Mouse (Mus musculus): ENCODE measurements around the gene Ngrn. TPM values are rescaled to one million over a fixed set of nuclear protein-coding genes. Genes with fewer than 3 reads are reported as not detected.

Ngrn gene
- polyA plus RNA-seq, 1 experiment = 67.1 TPM

GRCm38 (mm10) chr7:80280998-80281397, 20.0 kb downstream of the Ngrn start:
- DNase-seq = no peak
- Histone ChIP-seq H3K4me1 (ENCODE audit: control insufficient read depth, insufficient read depth, low read length) (no peaks in the 10 kb centered on the region), H3K27ac (ENCODE audit: insufficient read depth, low read length) (no peak overlapping the region), H3K4me3 (replicated peaks; ENCODE audit: insufficient read depth, low read depth, low read length) (no peak overlapping the region), H3K27me3 (ENCODE audit: control insufficient read depth, insufficient read depth, low read length) (no peaks in the 10 kb centered on the region)
- TF ChIP-seq CTCF (IDR thresholded peaks at IDR 0.05; ENCODE audit: borderline replicate concordance, insufficient read depth, low read depth, low read length) (no peak), POLR2A (IDR thresholded peaks at IDR 0.05; ENCODE audit: borderline replicate concordance, insufficient read depth, low read length) (no peak)
- 88% methylated on average over 2 of the region's 2 CpGs for WGBS

DNA sequence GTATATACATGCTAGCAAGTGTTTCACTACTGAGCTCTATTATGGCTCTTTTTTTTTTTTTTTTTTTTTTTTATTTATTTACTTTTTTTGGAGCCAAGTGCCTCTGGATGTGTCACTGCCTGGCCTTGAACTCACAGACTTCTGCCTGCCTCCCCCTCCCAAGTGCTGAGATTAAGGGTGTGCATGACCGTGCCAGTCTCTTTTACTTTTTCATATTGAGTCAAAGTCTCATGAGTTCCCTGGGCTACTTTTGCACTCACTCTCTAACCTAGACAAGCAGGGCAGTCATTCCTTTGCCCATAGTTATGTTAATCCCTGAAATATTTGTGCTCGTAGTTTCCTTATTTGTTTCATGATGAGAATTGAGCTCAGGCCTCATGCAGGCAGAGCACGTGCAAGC, 20.6 kb downstream of the Ngrn start:
- Histone ChIP-seq H3K4me3 (replicated peaks; ENCODE audit: insufficient read depth, low read depth, low read length) (no peak overlapping the region), H3K27ac (ENCODE audit: insufficient read depth, low read length) (no peak overlapping the region), H3K27me3 (ENCODE audit: control insufficient read depth, insufficient read depth, low read length) (no peaks in the 10 kb centered on the region), H3K4me1 (ENCODE audit: control insufficient read depth, insufficient read depth, low read length) (no peaks in the 10 kb centered on the region)
- TF ChIP-seq POLR2A (IDR thresholded peaks at IDR 0.05; ENCODE audit: borderline replicate concordance, insufficient read depth, low read length) = no peak
- TF ChIP-seq CTCF (IDR thresholded peaks at IDR 0.05; ENCODE audit: borderline replicate concordance, insufficient read depth, low read depth, low read length) = no peak
- DNase-seq = no peak
- WGBS = 86% methylated on average over 3 of the region's 3 CpGs

DNA sequence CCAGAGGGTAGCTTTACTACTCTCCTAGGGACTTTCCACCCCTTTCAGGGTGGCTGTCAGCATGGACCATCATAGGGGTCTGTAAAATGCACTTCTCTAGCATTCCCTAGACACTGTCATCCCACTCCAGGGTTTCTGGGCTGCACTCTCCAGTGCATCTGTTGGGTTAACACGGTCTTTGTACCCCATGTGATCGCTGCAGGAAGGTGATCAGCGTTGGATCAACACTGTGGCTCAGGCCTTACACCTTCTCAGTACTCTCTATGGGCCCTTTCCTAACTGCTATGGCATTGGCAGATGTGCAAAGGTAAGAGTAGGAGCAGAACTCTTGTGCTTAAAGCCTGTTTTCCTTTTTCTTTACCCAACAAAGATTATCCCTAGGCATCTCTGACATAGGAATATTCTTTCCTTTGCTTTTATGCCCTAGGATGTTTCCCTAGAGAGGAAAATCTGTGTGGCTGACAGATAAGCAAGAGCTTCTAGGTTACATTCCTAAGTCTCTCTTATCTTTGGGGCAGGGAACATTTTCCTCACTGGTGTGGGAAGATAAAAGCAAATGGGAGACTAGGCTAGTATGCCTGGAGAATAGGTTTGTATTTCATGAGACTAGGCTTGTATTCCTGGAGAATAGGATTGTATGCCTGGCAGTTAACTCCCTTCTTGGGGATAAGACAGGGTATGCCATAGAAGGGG, 22.4 kb downstream of the Ngrn start:
- no peak for TF ChIP-seq POLR2A (IDR thresholded peaks at IDR 0.05; ENCODE audit: borderline replicate concordance, insufficient read depth, low read length)
- no peak for TF ChIP-seq CTCF (IDR thresholded peaks at IDR 0.05; ENCODE audit: borderline replicate concordance, insufficient read depth, low read depth, low read length)
- H3K4me3 ChIP-seq (replicated peaks; ENCODE audit: insufficient read depth, low read depth, low read length) = no peak overlapping the region

DNA sequence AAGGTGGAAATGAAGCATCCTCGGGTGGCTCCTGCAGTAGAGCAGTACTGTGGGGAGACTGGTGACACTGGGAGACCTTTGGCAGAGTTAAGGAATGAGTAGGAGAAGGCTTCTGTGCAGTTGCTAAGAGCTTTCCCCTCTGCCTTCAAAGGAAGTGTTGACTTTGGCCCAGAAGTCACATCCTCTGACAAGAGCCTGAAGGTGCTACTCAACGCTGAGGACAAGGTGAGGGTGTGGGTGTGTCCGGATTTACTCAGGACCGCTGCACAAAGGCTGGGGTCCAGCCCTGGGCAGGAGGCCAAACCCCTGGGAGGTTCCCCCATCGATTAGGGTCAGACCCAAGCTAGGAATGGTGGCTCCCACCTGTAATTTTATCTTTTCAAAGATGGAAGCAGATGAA, 23.4 kb downstream of the Ngrn start:
- H3K4me3 ChIP-seq (replicated peaks; ENCODE audit: insufficient read depth, low read depth, low read length) = no peak overlapping the region
- TF ChIP-seq CTCF (IDR thresholded peaks at IDR 0.05; ENCODE audit: borderline replicate concordance, insufficient read depth, low read depth, low read length) (no peak), POLR2A (IDR thresholded peaks at IDR 0.05; ENCODE audit: borderline replicate concordance, insufficient read depth, low read length) (no peak)
- no peak overlapping the region for H3K27ac ChIP-seq (ENCODE audit: insufficient read depth, low read length)
- no peaks in the 10 kb centered on the region for H3K4me1 ChIP-seq (ENCODE audit: control insufficient read depth, insufficient read depth, low read length)
- no peaks in the 10 kb centered on the region for H3K27me3 ChIP-seq (ENCODE audit: control insufficient read depth, insufficient read depth, low read length)
- no peak for DNase-seq
- 83% methylated on average over 5 of the region's 5 CpGs for WGBS

More for the DNA sequence above, 22.4 kb downstream of the Ngrn start:
- no peak overlapping the region for H3K27ac ChIP-seq (ENCODE audit: insufficient read depth, low read length)
- WGBS = 81% methylated on average over 3 of the region's 3 CpGs
- no peaks in the 10 kb centered on the region for H3K4me1 ChIP-seq (ENCODE audit: control insufficient read depth, insufficient read depth, low read length)
- H3K27me3 ChIP-seq (ENCODE audit: control insufficient read depth, insufficient read depth, low read length) = no peaks in the 10 kb centered on the region
- DNase-seq = no peak

- no peak for TF ChIP-seq POLR2A (IDR thresholded peaks at IDR 0.05; ENCODE audit: borderline replicate concordance, insufficient read depth, low read length)
- no peak for DNase-seq
- no peak overlapping the region for H3K27ac ChIP-seq (ENCODE audit: insufficient read depth, low read length)
- no peaks in the 10 kb centered on the region for H3K4me1 ChIP-seq (ENCODE audit: control insufficient read depth, insufficient read depth, low read length)
- H3K27me3 ChIP-seq (ENCODE audit: control insufficient read depth, insufficient read depth, low read length) = no peaks in the 10 kb centered on the region
- 97% methylated on average over 6 of the region's 6 CpGs for WGBS
- H3K4me3 ChIP-seq (replicated peaks; ENCODE audit: insufficient read depth, low read depth, low read length) = no peak overlapping the region
Observed at GRCm38 (mm10) chr7:80285725-80286124, 24.7 kb downstream of the Ngrn start.

DNA sequence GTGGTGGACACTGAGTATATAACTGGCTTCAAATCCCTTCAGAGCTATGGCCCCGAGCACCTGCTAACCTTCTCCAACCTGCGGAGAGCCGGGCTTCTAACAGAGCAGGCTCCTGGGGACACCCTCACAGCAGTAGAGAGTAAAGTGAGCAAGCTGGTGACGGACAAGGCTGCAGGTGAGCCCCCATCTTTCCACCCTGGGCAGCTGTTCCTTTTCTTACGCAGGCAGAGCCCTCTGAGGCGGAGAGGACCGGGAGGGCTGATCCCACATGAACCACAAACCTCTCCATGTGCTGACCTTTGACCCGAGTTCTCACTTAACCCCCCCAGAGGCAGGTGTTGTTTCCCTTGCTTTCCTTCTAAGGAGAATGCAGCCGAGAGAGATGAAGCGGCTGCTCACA, 26.7 kb downstream of the Ngrn start:
- H3K27me3 ChIP-seq (ENCODE audit: control insufficient read depth, insufficient read depth, low read length) = no peaks in the 10 kb centered on the region
- 87% methylated on average over 10 of the region's 10 CpGs for WGBS
- no peak overlapping the region for H3K27ac ChIP-seq (ENCODE audit: insufficient read depth, low read length)
- DNase-seq = no peak
- no peak overlapping the region for H3K4me3 ChIP-seq (replicated peaks; ENCODE audit: insufficient read depth, low read depth, low read length)
- H3K4me1 ChIP-seq (ENCODE audit: control insufficient read depth, insufficient read depth, low read length) = no peaks in the 10 kb centered on the region
- TF ChIP-seq POLR2A (IDR thresholded peaks at IDR 0.05; ENCODE audit: borderline replicate concordance, insufficient read depth, low read length) (no peak), CTCF (IDR thresholded peaks at IDR 0.05; ENCODE audit: borderline replicate concordance, insufficient read depth, low read depth, low read length) (no peak)

GRCm38 (mm10) chr7:80294062-80294763, 33.2 kb downstream of the Ngrn start, which contains the start of gene Prc1:
Prc1 (plus strand) TSS chr7:80294450.
- TF ChIP-seq CTCF (IDR thresholded peaks at IDR 0.05; ENCODE audit: borderline replicate concordance, insufficient read depth, low read depth, low read length) = no peak
- peak; percentile 26; the same call in 1 of the 2 replicates for TF ChIP-seq POLR2A (IDR thresholded peaks at IDR 0.05; ENCODE audit: borderline replicate concordance, insufficient read depth, low read length)
- Histone ChIP-seq H3K27ac (ENCODE audit: insufficient read depth, low read length) (no peak within 1 kb of the TSS), H3K27me3 (ENCODE audit: control insufficient read depth, insufficient read depth, low read length) (no peaks in the 10 kb centered on the region), H3K4me3 (replicated peaks; ENCODE audit: insufficient read depth, low read depth, low read length) (peak within 1 kb of the TSS; percentile 76), H3K4me1 (ENCODE audit: control insufficient read depth, insufficient read depth, low read length) (no peaks in the 10 kb centered on the region)
- WGBS = under 1% methylated on average over 52 of the region's 52 CpGs
- peak; percentile 99 for DNase-seq

Data from cerebellum, adult 2 months (tissue).